Mouse (Mus musculus) monocyte, adult 2 months (primary cell): ENCODE results near the gene Tm6sf2.

ENCODE experiments used
- DNase-seq, 2 experiments: peaks; one replicate each; pipeline ENCODE4 v3.0.0; 2022; ENCODE audit warnings: low spot score in 2 of 2, low read depth in 1 of 2

Tm6sf2 gene

GRCm38 (mm10) chr8:70089296-70089960 is 16.7 kb downstream of the Tm6sf2 start:
- no peak for DNase-seq

DNA sequence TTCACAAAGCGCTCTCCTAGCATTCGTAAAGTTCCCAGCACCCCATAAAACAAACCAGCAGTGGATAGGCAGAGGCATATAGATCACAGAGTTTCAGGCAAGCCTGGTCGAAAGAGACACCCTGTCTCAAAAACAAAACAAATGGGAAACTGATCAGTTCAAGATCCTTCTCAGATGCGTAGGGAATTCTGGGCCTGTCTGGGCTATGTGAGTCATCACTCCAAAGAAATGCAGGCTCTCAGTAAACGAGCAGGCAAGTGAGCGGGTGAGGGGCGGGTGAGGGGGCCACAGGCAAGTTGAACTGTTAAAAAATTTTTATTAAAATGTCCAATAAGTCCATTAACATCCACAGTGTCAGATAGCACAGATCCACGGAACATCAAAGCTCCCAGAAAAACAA is 20.1 kb downstream of the Tm6sf2 start:
- no peak for DNase-seq

- no peak for DNase-seq
These were observed 26.6 kb downstream of the Tm6sf2 start for GRCm38 (mm10) chr8:70099276-70099675.

- no peak for DNase-seq
These were observed 27.5 kb downstream of the Tm6sf2 start for GRCm38 (mm10) chr8:70100241-70100640.

DNA sequence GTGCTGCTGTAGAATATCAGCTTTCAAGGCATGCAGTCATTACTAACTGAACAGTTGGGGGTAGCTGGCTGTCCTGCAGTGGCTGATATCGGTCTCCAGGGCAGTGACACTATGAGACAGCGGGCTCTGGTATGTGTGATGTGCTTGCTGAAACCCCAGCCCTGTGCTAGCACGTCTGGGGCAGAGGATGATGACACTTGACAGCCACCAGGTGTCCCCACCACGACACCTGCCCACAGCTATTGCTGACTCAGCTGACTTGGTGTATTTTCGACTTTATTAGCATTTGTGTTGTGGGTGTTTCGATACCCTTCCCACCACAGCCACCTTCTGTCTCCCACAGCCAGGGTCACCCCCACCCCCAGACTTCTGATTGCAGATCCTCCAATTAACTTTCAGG is 31.8 kb downstream of the Tm6sf2 start:
- no peak for DNase-seq

GRCm38 (mm10) chr8:70104922-70105321 is 32.2 kb downstream of the Tm6sf2 start:
- DNase-seq: no peak

GRCm38 (mm10) chr8:70110451-70110850 is 37.7 kb downstream of the Tm6sf2 start:
- no peak for DNase-seq

- DNase-seq: no peak
These were observed 38.6 kb downstream of the Tm6sf2 start for GRCm38 (mm10) chr8:70111192-70111795.

GRCm38 (mm10) chr8:70112401-70113016 is 39.8 kb downstream of the Tm6sf2 start:
- no peak for DNase-seq

DNA sequence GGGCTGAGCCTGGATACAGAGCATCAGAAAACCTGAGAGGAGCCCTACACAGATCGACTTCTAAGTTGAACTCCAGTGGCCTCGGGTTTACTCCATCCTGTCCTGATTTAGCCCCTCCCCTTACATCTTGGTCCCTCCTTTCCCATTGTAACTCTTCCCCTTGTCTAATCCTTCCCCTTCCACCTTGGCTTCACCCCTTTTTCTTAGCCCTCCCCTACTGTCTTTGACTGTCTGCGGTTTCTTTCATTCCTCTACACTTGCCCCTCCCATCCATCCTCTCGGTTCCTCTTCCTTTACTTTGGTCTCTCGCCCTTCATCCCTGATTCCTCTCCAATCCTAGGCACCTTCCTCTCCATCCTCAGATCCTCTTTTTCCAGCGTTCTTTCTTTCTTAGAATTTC is 41.8 kb downstream of the Tm6sf2 start:
- no peak for DNase-seq

DNA sequence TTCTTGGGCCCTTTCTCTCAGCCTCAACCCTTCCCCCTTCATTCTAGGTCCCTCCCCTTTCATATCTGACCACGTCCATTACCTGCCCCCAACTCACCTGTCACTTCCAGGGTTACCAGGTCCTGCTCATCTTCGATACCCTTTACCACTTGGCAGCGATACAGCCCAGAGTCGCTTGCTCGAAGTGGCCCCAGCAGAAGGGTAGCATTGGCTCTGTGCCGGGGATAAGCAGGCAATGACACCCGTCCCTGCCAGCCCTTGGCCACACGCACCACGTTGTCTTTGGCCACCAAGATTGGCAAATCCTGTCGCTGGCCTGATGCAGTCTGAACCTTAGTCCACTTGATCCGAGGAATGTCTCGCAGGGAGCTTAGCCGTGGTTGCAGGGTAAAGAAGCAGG is 42.2 kb downstream of the Tm6sf2 start:
- no peak for DNase-seq

- no peak for DNase-seq
These were observed 44.9 kb downstream of the Tm6sf2 start for GRCm38 (mm10) chr8:70117611-70118010.

DNA sequence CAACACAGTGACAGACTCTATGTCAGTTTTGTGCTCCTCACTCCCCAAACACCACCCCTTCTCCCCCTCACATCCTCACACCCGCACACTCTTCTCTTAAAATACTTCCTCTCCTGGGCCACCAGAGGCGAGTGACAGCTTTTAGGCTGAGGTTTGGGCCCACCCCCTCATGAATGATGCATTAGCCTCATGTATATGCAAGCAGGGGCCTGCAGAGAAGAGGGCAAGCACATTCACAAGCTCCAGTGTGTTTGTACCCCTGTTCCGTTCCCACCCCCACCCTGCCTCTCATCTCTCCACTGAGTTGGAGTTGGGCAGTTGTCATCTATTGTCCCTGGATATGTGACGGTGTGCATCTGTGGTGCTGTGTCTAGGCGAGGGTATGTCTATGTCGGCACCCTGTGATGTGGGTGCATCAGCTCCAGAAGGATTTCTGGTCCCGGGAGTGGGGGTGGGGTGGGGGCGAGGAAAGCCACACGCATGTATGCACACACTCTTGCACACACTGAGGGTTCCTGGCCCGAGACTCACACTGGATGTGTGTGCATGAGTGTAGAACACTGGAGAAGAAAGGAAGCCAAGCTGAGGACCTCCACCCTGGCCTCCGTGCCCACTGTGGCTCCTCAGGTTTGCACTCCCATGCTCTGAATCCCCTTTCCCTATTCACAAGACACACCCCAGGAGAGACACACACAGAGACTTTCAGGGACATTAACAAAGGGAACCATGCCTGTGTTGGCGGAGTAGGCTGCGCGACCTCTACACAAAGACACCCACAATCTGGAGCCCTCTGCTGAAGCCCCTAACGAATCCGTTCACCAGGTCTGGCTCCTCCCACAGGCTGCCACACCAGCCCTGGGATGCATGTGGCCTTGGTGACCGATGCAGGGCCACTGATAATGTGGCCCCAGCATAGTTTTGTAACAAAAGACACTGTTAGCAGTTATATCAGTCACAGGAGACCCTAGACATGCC is 46.3 kb downstream of the Tm6sf2 start:
- no peak for DNase-seq

DNA sequence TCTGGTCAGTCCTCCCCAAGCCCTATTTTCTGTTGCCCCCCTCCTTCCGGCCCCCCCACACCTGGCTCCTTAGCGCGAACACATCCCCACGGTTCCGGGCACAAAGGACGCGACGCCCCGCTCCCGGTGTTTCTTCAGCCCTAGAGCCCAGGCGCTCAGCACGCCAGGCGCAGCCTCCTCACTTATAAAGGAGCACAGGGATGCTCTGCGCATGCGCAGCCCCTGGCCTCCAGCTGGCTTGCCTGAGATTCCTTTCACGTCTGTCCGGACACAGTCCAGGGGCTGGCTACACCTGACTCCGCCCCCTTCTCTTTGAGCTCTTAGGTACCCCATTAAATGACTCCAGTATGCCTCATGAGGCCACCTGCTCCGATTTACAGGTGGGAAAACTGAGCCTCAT is 47.9 kb downstream of the Tm6sf2 start, which contains the start of gene Ncan:
Ncan (minus strand) TSS at position 207 of the 400 bp plus-strand sequence.
- DNase-seq: no peak

- no peak for DNase-seq
These were observed 50.1 kb downstream of the Tm6sf2 start for GRCm38 (mm10) chr8:70122863-70123262.

- DNase-seq: no peak
These were observed 52.3 kb downstream of the Tm6sf2 start for GRCm38 (mm10) chr8:70124992-70125391.

GRCm38 (mm10) chr8:70128435-70128834 is 55.7 kb downstream of the Tm6sf2 start:
- no peak for DNase-seq

DNA sequence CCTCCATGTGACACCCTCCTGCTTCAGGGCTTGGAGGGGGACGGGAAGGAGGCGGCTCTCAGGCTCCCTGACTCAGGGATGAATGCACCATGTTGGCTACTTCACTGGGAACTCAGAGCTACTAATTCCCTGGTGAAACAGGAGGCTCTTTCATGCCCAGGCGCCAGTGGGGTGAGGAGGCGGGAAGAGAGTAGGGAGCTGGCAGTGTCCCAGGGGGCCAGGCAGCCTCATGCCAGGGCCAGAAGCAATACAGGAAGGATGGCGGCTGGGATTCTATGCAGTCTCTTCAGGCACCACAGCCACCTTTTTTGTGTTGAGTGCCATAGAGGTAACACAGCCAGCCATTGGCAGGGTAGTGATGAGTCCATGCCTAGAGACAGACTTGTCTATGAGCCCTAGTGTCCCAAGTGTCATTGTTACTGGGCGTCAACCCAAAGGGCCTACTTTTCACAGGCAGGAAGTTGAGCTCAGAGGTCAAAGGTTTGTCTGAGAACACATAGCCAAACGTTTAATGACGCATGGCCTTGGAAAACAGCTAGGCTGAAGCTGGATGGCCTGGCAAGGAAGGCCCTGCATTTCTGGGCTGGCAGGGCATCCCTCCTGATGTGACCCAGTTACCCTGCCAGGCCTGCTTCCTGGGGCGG is 56.7 kb downstream of the Tm6sf2 start:
- no peak for DNase-seq
